Mouse (Mus musculus): Measurements from ENCODE around the gene Mmrn2. TPM values are rescaled to one million over a fixed set of nuclear protein-coding genes. Genes with fewer than 3 reads are reported as not detected.

The Mmrn2 gene
- 29.2 and 53.0 TPM in 2 replicates for polyA plus RNA-seq (2012; rRNA removed; ENCODE audit: low replicate concordance)

DNA sequence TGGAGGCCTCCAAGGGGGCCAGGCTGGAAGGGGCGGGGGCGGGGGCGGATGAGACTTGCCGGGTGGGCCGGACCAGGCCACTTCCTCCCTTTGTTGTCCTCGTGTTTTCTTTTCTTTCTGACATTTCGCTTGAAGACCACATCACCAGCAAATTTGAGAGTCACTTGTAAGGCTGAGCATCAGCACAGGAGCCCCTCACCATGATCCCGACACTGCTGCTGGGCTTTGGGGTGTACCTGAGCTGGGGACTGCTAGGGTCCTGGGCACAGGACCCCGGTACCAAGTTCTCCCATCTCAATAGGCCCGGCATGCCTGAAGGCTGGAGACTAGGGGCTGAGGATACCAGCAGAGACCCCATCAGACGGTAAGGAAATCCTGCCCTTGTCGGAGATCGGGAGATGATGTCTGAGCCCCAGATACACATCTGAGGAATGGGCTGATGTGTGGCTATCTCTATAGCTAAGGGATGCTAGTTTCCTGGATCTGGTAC is at the start of gene Mmrn2:
Gene Mmrn2 (plus strand): TSS at position 51 of the 490 bp plus-strand sequence.

DNA sequence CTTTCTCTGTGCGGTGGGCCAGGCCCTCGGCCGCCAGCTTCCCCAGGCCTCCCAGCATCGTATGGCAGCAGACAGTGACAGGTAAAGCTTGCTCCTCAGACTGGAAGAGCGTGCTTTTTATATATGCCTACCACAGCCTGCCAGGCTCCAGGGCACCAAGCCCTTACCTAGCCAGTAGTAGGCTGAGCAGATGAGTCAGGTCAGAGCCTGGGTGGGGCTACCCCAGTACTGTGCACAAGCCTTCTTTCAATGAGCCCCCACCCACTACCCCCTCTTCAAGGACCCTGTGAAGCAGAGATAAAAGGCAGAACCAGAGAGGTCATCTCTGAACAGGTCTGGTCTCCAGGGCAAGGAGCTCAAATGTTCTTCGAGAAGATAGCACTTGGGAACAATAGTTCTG is 20.0 kb upstream of the Mmrn2 start, which contains the start of gene Fam25c:
Gene Fam25c (minus strand): TSS at position 133 of the 400 bp plus-strand sequence.

DNA sequence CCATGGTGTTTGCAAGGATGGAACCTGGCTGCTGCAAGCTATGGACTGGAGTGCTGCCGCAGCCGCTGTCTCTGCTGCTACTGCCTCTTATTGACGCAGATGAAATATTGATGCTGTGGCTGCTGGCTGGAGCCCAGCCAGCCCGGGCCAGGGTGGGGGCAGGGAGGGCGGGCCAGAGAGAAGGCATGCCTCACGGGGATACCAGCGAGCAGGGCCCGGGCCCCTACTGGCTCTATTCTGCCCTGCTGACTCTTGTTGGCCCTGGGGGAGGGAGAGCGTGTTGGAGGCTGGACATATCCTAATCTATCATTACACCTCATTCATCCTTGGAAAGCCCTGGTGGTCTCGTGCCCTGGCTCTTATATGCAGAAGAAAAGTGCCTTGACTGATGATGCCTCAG is 688 bp upstream of the Mmrn2 start, which contains the start of gene Sncg:
Gene Sncg (minus strand): TSS at position 213 of the 400 bp plus-strand sequence.

Other genes starting within 250 kb of the Mmrn2 start
- 0.51 and 0.82 TPM in 2 replicates for gene Npy4r, start 223.0 kb upstream of the Mmrn2 start, polyA plus RNA-seq (2012; rRNA removed; ENCODE audit: low replicate concordance)
- 0.37 and 0.72 TPM in 2 replicates for gene Gprin2, start 173.8 kb upstream of the Mmrn2 start, polyA plus RNA-seq (2012; rRNA removed; ENCODE audit: low replicate concordance)
- gene Syt15, start 155.9 kb upstream of the Mmrn2 start, polyA plus RNA-seq (2012; rRNA removed; ENCODE audit: low replicate concordance), result 11.1 and 14.2 TPM in 2 replicates
- gene Shld2, start 65.0 kb upstream of the Mmrn2 start, polyA plus RNA-seq (2012; rRNA removed; ENCODE audit: low replicate concordance), result 3.1 and 3.5 TPM in 2 replicates
- 83.7 and 91.1 TPM in 2 replicates for gene Glud1, start 64.7 kb upstream of the Mmrn2 start, polyA plus RNA-seq (2012; rRNA removed; ENCODE audit: low replicate concordance)
- gene Fam25c, start 20.0 kb upstream of the Mmrn2 start, polyA plus RNA-seq (2012; rRNA removed; ENCODE audit: low replicate concordance), result 0.50 TPM in 1 of 2 replicates, not detected in the other
- 164 and 1,886 TPM in 2 replicates for gene Sncg, start 676 bp upstream of the Mmrn2 start, polyA plus RNA-seq (2012; rRNA removed; ENCODE audit: low replicate concordance)
- gene Bmpr1a, start 127.9 kb downstream of the Mmrn2 start, polyA plus RNA-seq (2012; rRNA removed; ENCODE audit: low replicate concordance), result 14.7 and 24.4 TPM in 2 replicates
- not detected in 2 replicates for gene 9230112D13Rik, start 147.3 kb downstream of the Mmrn2 start, polyA plus RNA-seq (2012; rRNA removed; ENCODE audit: low replicate concordance)
- 4.8 and 5.1 TPM in 2 replicates for gene Ldb3, start 213.2 kb downstream of the Mmrn2 start, polyA plus RNA-seq (2012; rRNA removed; ENCODE audit: low replicate concordance)
- not detected in 2 replicates for gene Opn4, start 224.7 kb downstream of the Mmrn2 start, polyA plus RNA-seq (2012; rRNA removed; ENCODE audit: low replicate concordance)

Measured in subcutaneous adipose tissue, adult 2 months (tissue).